Mouse (Mus musculus): ENCODE results near the gene Eif2b2.
A peak's percentile ranks its signal among the peaks of the same experiment; 100 is the strongest.

Eif2b2 gene

GRCm38 (mm10) chr12:85257008-85257639 lies 37.8 kb downstream of the Eif2b2 start:
- DNase-seq: no peak

DNA sequence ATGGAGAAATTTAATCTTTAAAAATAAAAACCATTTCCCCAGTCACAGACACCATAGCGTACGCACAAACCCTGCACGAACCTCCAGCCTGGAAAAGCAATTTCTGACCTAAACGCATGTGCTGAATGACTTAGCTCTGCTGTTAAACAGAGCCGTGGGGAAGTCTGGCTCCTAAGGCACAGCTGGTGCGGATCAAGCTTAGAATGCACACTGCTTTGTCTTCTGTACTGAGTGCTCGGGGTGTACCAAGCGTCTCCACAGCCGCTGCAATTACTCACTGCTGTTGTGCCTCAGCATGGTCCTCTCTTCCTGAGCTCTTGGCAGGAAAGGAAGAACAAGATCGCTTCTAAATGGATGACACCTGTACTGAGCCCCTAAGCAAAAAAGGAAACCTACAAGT lies 43.2 kb downstream of the Eif2b2 start:
- peak; percentile 38 for DNase-seq

GRCm38 (mm10) chr12:85263190-85263589 lies 43.9 kb downstream of the Eif2b2 start:
- no peak for DNase-seq

DNA sequence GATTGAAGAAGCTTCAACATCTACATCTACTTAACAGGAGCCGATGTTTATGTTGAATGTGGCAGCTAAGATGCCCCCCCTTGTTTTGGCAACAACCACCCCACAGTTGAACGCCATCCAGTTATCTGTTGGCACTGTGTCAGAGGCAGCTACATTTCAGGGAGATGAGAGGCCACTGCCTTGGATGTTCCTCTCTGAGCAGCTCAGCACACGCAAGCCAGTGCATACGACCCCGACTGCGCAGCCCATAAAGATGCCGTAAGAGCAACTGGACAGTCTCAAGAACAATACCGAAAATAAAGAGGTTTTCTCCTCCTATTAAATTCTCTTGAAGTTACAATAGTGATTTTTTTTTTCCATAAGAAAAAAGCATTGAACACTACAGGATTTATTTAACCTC lies 45.2 kb downstream of the Eif2b2 start:
- no peak for DNase-seq

GRCm38 (mm10) chr12:85264940-85265339 lies 45.7 kb downstream of the Eif2b2 start:
- DNase-seq: no peak

DNA sequence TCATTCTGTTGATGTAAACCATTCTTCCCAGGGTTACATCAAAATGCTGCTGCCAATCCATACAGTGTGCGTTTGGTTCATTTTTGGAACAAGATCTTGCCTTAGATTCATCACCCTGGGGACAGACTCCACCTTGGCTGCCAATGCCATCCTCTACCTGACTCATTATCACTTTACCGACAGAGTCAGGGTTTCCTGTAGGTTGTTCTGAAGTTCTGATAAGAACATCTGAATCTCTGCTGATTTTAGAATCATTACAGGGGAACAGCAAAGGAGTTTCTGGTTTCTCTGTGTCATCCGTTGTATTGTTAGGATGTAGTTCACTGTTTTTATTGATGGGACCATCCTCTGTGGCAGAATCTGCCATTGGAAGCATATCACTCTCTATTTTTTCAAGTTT lies 47.0 kb downstream of the Eif2b2 start:
- no peak for DNase-seq

GRCm38 (mm10) chr12:85269821-85270220 lies 50.5 kb downstream of the Eif2b2 start:
- DNase-seq: no peak

DNA sequence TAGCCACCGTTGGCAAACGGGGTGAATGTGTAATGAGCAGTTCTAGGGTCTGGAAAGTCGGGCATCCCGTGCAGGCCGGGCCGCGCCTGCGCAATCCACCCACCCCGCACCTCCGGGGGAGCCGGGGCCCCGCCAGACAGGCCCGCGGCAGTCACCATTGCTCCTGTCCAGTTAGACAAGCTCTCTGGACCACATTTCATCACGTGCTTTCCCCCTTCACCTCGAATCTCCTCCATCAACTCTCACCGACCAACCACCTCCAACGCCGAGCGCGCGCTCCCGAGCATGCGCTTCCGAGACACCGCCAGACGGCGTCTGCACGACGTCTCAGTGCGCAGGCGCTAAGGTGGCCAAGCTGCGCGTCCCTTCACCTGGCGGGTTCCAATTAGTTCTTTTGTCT lies 51.0 kb downstream of the Eif2b2 start, which contains the start of gene Mlh3:
TSS of gene Mlh3 (minus strand) at position 281 of the 400 bp plus-strand sequence.
- DNase-seq: peak; percentile 91

DNA sequence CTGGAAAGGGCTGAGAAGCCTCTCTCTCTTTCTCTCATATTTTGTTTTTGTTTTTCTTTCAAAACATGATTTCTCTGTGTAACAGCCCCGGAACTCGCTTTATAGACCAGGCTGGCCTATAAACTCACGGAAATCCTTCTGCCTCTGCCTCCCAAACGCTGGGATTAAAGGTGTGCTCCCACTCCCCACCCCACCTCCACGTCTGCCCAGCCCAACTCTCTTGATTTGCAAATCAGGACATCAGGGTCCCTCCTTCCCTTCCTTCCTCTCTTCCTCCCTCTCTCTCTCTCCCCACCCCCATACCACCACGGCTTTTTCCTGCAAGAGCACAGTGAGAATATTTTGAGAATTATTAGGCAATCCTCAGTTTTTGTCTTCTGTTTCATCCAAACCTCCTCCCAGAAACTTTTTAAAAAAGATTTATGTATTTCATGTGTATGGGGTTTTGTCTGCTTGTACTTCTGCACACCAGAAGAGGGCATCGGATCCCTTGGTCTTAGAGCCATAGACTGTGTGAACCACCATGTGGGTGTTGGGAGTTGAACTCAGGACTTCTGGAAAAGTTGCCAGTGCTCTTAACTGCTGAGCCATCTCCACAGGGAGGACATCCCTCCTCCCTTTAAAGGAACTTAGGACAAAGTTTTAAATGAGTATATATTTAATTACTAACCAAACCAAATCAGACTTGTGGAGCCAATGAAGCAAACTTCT lies 52.0 kb downstream of the Eif2b2 start:
- no peak for DNase-seq

GRCm38 (mm10) chr12:85271843-85272206 lies 52.5 kb downstream of the Eif2b2 start:
- no peak for DNase-seq

DNA sequence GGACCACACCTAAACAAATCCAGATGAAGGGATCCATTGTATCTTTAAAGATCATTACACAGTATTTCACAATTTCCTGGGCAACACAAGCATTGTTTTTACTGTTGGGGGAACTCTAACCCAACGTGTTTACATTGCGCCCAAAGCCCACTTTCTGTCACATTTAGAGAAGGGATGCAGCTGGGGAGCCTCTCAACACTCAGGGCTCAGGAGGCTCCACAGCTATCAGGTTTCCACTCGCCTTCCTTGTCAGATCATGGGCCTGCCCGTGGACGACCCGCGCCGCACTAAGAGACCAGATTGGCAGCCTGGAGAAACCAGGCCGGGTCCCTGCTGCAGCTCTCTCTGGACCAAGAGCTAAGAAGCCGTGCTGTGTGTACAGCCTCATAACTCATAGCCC lies 54.2 kb downstream of the Eif2b2 start:
- DNase-seq: no peak

Measured in kidney, postnatal 14 days (tissue).